Mouse (Mus musculus) frontal cortex, postnatal 25 days (tissue): Measurements from ENCODE around the gene Ano6.
"Not testable (repeated sequence)": the region's sequence is repeated elsewhere in the genome, so short reads cannot be mapped to it uniquely, and the experiment has no call there.

Experiments used
- DNase-seq, 2 experiments: peaks; one replicate each; pipeline ENCODE4 v3.0.0; 2022; ENCODE audit warnings: low spot score in 2 of 2

Gene Ano6

GRCm38 (mm10) chr15:95828018-95828646, 37.5 kb downstream of the Ano6 start:
- DNase-seq = not testable (repeated sequence)

- no peak for DNase-seq
These were observed 38.1 kb downstream of the Ano6 start for GRCm38 (mm10) chr15:95828647-95829254.

GRCm38 (mm10) chr15:95829553-95830205, 39.0 kb downstream of the Ano6 start:
- no peak for DNase-seq

- DNase-seq = no peak
These were observed 39.5 kb downstream of the Ano6 start for GRCm38 (mm10) chr15:95830206-95830560.

- no peak for DNase-seq
These were observed 42.6 kb downstream of the Ano6 start for GRCm38 (mm10) chr15:95833292-95833691.

- no peak for DNase-seq
These were observed 45.4 kb downstream of the Ano6 start for GRCm38 (mm10) chr15:95836077-95836476.

GRCm38 (mm10) chr15:95836646-95837434, 46.2 kb downstream of the Ano6 start:
- no peak for DNase-seq

- DNase-seq = no peak
These were observed 46.9 kb downstream of the Ano6 start for GRCm38 (mm10) chr15:95837570-95837969.

- no peak for DNase-seq
These were observed 47.8 kb downstream of the Ano6 start for GRCm38 (mm10) chr15:95838171-95839020.

GRCm38 (mm10) chr15:95839789-95840188, 49.1 kb downstream of the Ano6 start:
- DNase-seq = no peak

GRCm38 (mm10) chr15:95843183-95843949, 52.7 kb downstream of the Ano6 start:
- DNase-seq = no peak

GRCm38 (mm10) chr15:95844412-95844811, 53.8 kb downstream of the Ano6 start:
- DNase-seq = no peak

GRCm38 (mm10) chr15:95846102-95846501, 55.5 kb downstream of the Ano6 start:
- DNase-seq = no peak

GRCm38 (mm10) chr15:95848493-95849064, 57.9 kb downstream of the Ano6 start:
- DNase-seq = no peak

GRCm38 (mm10) chr15:95849513-95850411, 59.1 kb downstream of the Ano6 start:
- DNase-seq = no peak

GRCm38 (mm10) chr15:95850546-95850945, 59.9 kb downstream of the Ano6 start:
- DNase-seq = no peak

GRCm38 (mm10) chr15:95855051-95855844, 64.6 kb downstream of the Ano6 start:
- DNase-seq = no peak

- DNase-seq = no peak
These were observed 65.3 kb downstream of the Ano6 start for GRCm38 (mm10) chr15:95855953-95856352.
